ENCODE assay signal across 9 mouse cellular contexts in the genomic region with DNA sequence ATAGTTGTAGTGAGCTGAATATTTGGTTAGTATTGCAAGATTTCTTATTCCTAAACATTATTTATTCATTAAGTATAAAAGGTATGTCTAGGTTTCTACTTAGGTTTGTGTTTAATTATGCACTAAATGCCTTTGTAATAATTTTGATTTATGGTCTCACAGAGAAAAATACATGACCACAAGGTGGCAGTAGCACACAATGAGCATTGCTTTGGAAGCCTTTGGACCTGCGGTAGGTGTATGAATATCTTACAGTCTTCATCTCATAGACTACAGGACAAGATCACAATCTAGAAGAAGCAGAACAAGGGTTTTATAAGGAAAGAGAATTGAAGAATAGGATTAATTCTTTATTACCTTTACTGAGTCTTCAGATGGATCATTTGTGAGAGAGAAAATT.
DNase-seq lines count a peak whose midpoint lies in the region; ATAC-seq and TF ChIP-seq lines count a peak whose summit lies in the region.
"Had no signal": no experiment of that assay in that cellular context is flagged by ENCODE, and none has a peak within 500 bp of the region (broad histone marks: within the 10 kb centered on the region; RNA-seq: fewer than 3 reads in every experiment).

No protein-coding gene starts in this region.

- no peaks in the 10 kb centered on the region for H3K27me3 ChIP-seq in kidney, adult 2 months (replicated peaks; ENCODE audit: control insufficient read depth, insufficient read depth, low read length)
- H3K27me3 ChIP-seq in kidney, embryonic 14.5 days (ENCODE audit: control insufficient read depth, insufficient read depth, low read length): no peaks in the 10 kb centered on the region
- no peaks in the 10 kb centered on the region for H3K27me3 ChIP-seq in midbrain, embryonic 16.5 days (ENCODE audit: control insufficient read depth, insufficient read depth, low read depth, low read length)
- H3K27me3 ChIP-seq: neural tube, embryonic 13.5 days had no signal

- WGBS in kidney, adult 2 months: 42% methylated on average over 1 of the region's 1 CpGs
- WGBS in kidney, embryonic 14.5 days: 62% methylated on average over 1 of the region's 1 CpGs
- 43% methylated on average over 1 of the region's 1 CpGs for WGBS in midbrain, embryonic 16.5 days

- H3K36me3 ChIP-seq in kidney, adult 2 months (ENCODE audit: control insufficient read depth, insufficient read depth, low read length): no peaks in the 10 kb centered on the region
- H3K36me3 ChIP-seq in kidney, embryonic 14.5 days (ENCODE audit: control insufficient read depth, insufficient read depth, low read length): no peaks in the 10 kb centered on the region
- H3K36me3 ChIP-seq in ES-E14 (ENCODE audit: control insufficient read depth, insufficient read depth, low read length, poor library complexity, severe bottlenecking): no peaks in the 10 kb centered on the region
- no peaks in the 10 kb centered on the region for H3K36me3 ChIP-seq in midbrain, embryonic 16.5 days (ENCODE audit: control insufficient read depth, insufficient read depth, low read length)
- H3K36me3 ChIP-seq: neural tube, embryonic 13.5 days had no signal

- in situ Hi-C loops in ES-E14 (cut with MboI; ENCODE audit: low sequenced_read_pairs in 2 of 2, unreplicated experiment in 2 of 2): loop anchor here (25.0 kb wide), 1 partner anchor 459 kb away; no protein-coding TSS in a partner anchor

- peak; percentile 8 for DNase-seq in kidney, adult 2 months
- peak; percentile 30 for DNase-seq in ES-E14 (ENCODE audit: low read depth, low spot score)
- peak; percentile 6 for DNase-seq in c-Kit-positive CD71-positive TER-119-negative erythroid progenitor cells, embryonic 14.5 days (ENCODE audit: low read depth)
- DNase-seq in left cerebral cortex, adult 18-20 months (ENCODE audit: low spot score in 2 of 2): peak; percentile 28 to 47
- DNase-seq in urinary bladder, adult 2 months (ENCODE audit: low spot score): no peak
- no peak for DNase-seq in gastrocnemius, adult 8-10 months (ENCODE audit: low spot score in 2 of 2)

- TF ChIP-seq CTCF in kidney, adult 2 months (conservative IDR thresholded peaks at IDR 0.05; ENCODE audit: insufficient read depth, insufficient read length, low read depth, low read length): no peak

- ATAC-seq in kidney, embryonic 14.5 days (ENCODE audit: low FRiP score, low TSS enrichment): no peak
- ATAC-seq in midbrain, embryonic 16.5 days: no peak

- H3K9ac ChIP-seq in kidney, embryonic 14.5 days (ENCODE audit: low read depth, low read length): no peak overlapping the region
- H3K9ac ChIP-seq in ES-E14 (ENCODE audit: insufficient read depth, low read depth, low read length, poor library complexity, severe bottlenecking): no peak overlapping the region
- H3K9ac ChIP-seq in midbrain, embryonic 16.5 days (ENCODE audit: low read depth, low read length): no peak overlapping the region
- H3K9ac ChIP-seq: neural tube, embryonic 13.5 days had no signal

- H3K4me2 ChIP-seq in kidney, embryonic 14.5 days (replicated peaks; ENCODE audit: low read depth, low read length): no peak overlapping the region
- no peak overlapping the region for H3K4me2 ChIP-seq in midbrain, embryonic 16.5 days (ENCODE audit: low read length)
- H3K4me2 ChIP-seq: neural tube, embryonic 13.5 days had no signal

- no peaks in the 10 kb centered on the region for H3K4me1 ChIP-seq in kidney, adult 2 months (ENCODE audit: control insufficient read depth, insufficient read depth, low read length)
- H3K4me1 ChIP-seq in kidney, embryonic 14.5 days (ENCODE audit: control insufficient read depth, insufficient read depth, low read length): no peaks in the 10 kb centered on the region
- no peaks in the 10 kb centered on the region for H3K4me1 ChIP-seq in ES-E14 (ENCODE audit: control insufficient read depth in 2 of 2, insufficient read depth in 2 of 2, low read length in 2 of 2, poor library complexity in 1 of 2)
- H3K4me1 ChIP-seq in midbrain, embryonic 16.5 days (ENCODE audit: control insufficient read depth, insufficient read depth, low read length): no peaks in the 10 kb centered on the region
- H3K4me1 ChIP-seq: neural tube, embryonic 13.5 days had no signal

- no peak for TF ChIP-seq POLR2A in kidney, adult 2 months (IDR thresholded peaks at IDR 0.05; ENCODE audit: low read depth, low read length)

- H3K27ac ChIP-seq in kidney, adult 2 months (ENCODE audit: insufficient read depth, low read depth, low read length): no peak overlapping the region
- H3K27ac ChIP-seq in kidney, embryonic 14.5 days (ENCODE audit: low read depth, low read length): no peak overlapping the region
- no peak overlapping the region for H3K27ac ChIP-seq in ES-E14 (ENCODE audit: insufficient read depth, low read depth, low read length, poor library complexity, severe bottlenecking)
- H3K27ac ChIP-seq in midbrain, embryonic 16.5 days (ENCODE audit: low read length): no peak overlapping the region
- H3K27ac ChIP-seq: neural tube, embryonic 13.5 days had no signal

- H3K4me3 ChIP-seq in kidney, adult 2 months (ENCODE audit: insufficient read depth, low read depth, low read length): no peak overlapping the region
- H3K4me3 ChIP-seq in kidney, embryonic 14.5 days (ENCODE audit: low read length): no peak overlapping the region
- no peak overlapping the region for H3K4me3 ChIP-seq in ES-E14 (ENCODE audit: insufficient read depth in 1 of 2, low read depth in 1 of 2, low read length in 2 of 2, poor library complexity in 1 of 2, severe bottlenecking in 1 of 2)
- H3K4me3 ChIP-seq in midbrain, embryonic 16.5 days (ENCODE audit: low read depth, low read length): no peak overlapping the region
- H3K4me3 ChIP-seq: neural tube, embryonic 13.5 days had no signal

- no peaks in the 10 kb centered on the region for H3K9me3 ChIP-seq in kidney, embryonic 14.5 days (ENCODE audit: control insufficient read depth, low read length)
- H3K9me3 ChIP-seq in ES-E14 (ENCODE audit: control insufficient read depth, insufficient read depth, low read depth, low read length): no peaks in the 10 kb centered on the region
- H3K9me3 ChIP-seq in midbrain, embryonic 16.5 days (replicated peaks; ENCODE audit: control insufficient read depth, low read length, poor library complexity, severe bottlenecking): no peaks in the 10 kb centered on the region
- H3K9me3 ChIP-seq: neural tube, embryonic 13.5 days had no signal

TF ChIP-seq in ES-E14, 5 proteins besides CTCF, POLR2A, EP300 and RAD21:
- TF ChIP-seq MAFK (IDR thresholded peaks at IDR 0.05; ENCODE audit: insufficient read depth, low read depth, low read length) (no peak), ZC3H11A (IDR thresholded peaks at IDR 0.05; ENCODE audit: borderline replicate concordance, low read depth, low read length) (peak; percentile 78)

Comparison
In these comparisons a context has a peak if more than half of its experiments do, and no peak if none do; other contexts are left out.
1. DNase-seq: peak in kidney, adult 2 months (single experiment), ES-E14 (single experiment), c-Kit-positive CD71-positive TER-119-negative erythroid progenitor cells, embryonic 14.5 days (single experiment) and left cerebral cortex, adult 18-20 months (2 of 2); none in urinary bladder, adult 2 months (single experiment) and gastrocnemius, adult 8-10 months (0 of 2).